Mouse (Mus musculus) spleen, postnatal 14 days (tissue): ENCODE results near the gene Sh2d3c.

Source experiments
- DNase-seq, 2 experiments: peaks; one replicate each; pipeline ENCODE4 v3.0.0; 2021 to 2022; ENCODE audit warnings: low spot score in 2 of 2

Gene Sh2d3c

GRCm38 (mm10) chr2:32724832-32725790 lies 4.3 kb downstream of the Sh2d3c start:
- DNase-seq, result no peak

GRCm38 (mm10) chr2:32727435-32727834 lies 6.6 kb downstream of the Sh2d3c start:
- peak; percentile 41 to 59 for DNase-seq

- DNase-seq, result no peak
These were observed 7.6 kb downstream of the Sh2d3c start for GRCm38 (mm10) chr2:32728463-32728862.

- DNase-seq, result no peak
These were observed 8.7 kb downstream of the Sh2d3c start for GRCm38 (mm10) chr2:32729547-32729946.

GRCm38 (mm10) chr2:32730854-32731253 lies 10.0 kb downstream of the Sh2d3c start:
- DNase-seq, result no peak

- DNase-seq, result no peak
These were observed 11.1 kb downstream of the Sh2d3c start for GRCm38 (mm10) chr2:32731911-32732310.

GRCm38 (mm10) chr2:32732695-32733094 lies 11.8 kb downstream of the Sh2d3c start:
- DNase-seq, result no peak

GRCm38 (mm10) chr2:32734480-32734879 lies 13.6 kb downstream of the Sh2d3c start:
- DNase-seq, result no peak

GRCm38 (mm10) chr2:32734933-32735332 lies 14.1 kb downstream of the Sh2d3c start:
- no peak for DNase-seq

GRCm38 (mm10) chr2:32736306-32736829 lies 15.5 kb downstream of the Sh2d3c start:
- no peak for DNase-seq

- no peak for DNase-seq
These were observed 16.2 kb downstream of the Sh2d3c start for GRCm38 (mm10) chr2:32737008-32737407.

GRCm38 (mm10) chr2:32739311-32739710 lies 18.5 kb downstream of the Sh2d3c start:
- DNase-seq, result no peak

GRCm38 (mm10) chr2:32740916-32741272 lies 20.0 kb downstream of the Sh2d3c start, which contains the start of gene 6330409D20Rik:
Gene 6330409D20Rik (minus strand): TSS chr2:32741016.
- DNase-seq, result no peak

GRCm38 (mm10) chr2:32741273-32742172 lies 20.7 kb downstream of the Sh2d3c start:
- no peak for DNase-seq

- no peak for DNase-seq
These were observed 21.3 kb downstream of the Sh2d3c start for GRCm38 (mm10) chr2:32742173-32742531.

- DNase-seq, result no peak
These were observed 23.6 kb downstream of the Sh2d3c start for GRCm38 (mm10) chr2:32744272-32744982.

- DNase-seq, result no peak
These were observed 28.2 kb downstream of the Sh2d3c start for GRCm38 (mm10) chr2:32749082-32749481.

GRCm38 (mm10) chr2:32750199-32750598 lies 29.3 kb downstream of the Sh2d3c start:
- DNase-seq, result no peak

- DNase-seq, result no peak
These were observed 30.2 kb downstream of the Sh2d3c start for GRCm38 (mm10) chr2:32750887-32751664.

GRCm38 (mm10) chr2:32751665-32752033 lies 30.8 kb downstream of the Sh2d3c start:
- no peak for DNase-seq

GRCm38 (mm10) chr2:32752181-32752580 lies 31.3 kb downstream of the Sh2d3c start:
- no peak for DNase-seq
